Mouse (Mus musculus) layer of hippocampus, adult 11-12 months (tissue): ENCODE results near the gene Unc5c.

Experiments used
- DNase-seq: peaks from one replicate; pipeline ENCODE4 v3.0.0; 2022; ENCODE audit warnings: low spot score

Unc5c gene

GRCm38 (mm10) chr3:141716371-141716770 is 251.4 kb downstream of the Unc5c start:
- no peak for DNase-seq

DNA sequence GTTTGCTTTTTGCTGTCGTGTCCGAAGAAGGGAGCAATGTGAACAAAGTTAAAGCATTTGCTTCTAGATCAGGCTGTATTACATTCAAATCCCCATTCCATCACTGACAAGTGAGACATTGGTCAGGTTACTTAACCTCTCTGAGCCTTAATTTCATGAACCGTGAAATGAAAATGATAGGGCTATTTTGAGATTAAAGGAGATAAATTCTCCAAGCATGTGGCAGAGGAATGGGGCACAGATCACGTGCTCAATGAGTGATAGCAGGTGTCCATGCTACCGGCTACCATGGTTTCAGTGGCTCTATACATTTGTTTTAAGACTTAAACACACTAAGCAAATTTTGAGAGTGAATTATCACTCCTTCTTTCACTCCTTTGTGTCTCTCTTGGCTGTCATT is 254.0 kb downstream of the Unc5c start:
- no peak for DNase-seq

DNA sequence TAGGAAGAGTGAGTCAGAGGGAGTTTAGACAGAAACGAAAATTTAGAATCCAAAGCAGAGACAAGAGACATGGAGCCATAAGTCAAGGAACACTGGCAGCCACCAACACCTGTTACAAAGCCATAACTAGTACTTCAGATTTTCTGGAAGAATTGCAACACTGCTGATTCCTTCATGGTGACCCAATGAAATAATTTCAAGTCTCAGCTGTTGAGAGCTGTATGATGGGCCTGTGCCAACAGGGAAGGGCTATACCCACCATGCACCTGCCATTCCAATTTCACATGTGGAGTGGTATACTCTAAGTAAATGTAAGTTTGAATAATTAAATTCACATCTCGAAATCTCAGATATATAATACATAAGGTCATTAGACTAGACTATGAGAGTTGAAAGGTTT is 259.5 kb downstream of the Unc5c start:
- no peak for DNase-seq

DNA sequence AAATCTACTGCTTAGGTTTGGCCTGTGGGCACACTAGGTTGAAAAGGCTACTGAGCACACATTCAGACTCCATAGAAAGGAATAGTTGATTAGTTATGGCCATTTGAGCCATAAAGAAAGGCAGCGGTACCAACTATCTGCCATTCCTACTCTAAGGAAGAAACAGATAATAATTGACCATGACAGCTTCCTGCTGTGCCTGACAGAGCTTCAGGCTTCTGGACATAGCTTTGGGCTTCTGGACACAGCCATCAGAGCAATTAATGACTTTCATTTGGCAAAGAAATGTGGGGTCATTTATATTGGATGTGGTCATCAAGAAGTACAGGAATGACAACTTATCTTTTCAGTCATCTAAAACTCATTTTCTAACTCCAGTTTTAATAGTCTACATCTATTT is 260.4 kb downstream of the Unc5c start:
- no peak for DNase-seq

GRCm38 (mm10) chr3:141733844-141734243 is 268.8 kb downstream of the Unc5c start:
- DNase-seq = no peak

DNA sequence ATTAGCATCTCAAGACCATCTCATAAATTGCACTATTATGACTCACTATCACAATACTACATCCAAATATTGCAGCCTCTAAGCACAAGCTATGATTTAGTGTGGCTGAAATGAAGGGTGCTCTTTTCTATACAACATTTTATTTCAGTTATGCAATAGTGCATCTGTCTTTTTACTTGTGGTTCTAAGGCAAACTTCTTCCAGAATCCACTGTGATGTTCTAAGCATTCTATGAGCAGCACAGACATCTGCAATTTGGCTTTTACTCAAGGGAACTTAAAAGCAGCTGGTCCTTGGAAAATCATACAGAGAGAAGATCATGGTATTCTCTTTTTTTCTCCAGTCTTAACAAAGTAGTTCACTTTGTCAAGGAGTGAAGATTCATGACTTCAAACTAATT is 270.3 kb downstream of the Unc5c start:
- DNase-seq = no peak

GRCm38 (mm10) chr3:141745322-141745721 is 280.3 kb downstream of the Unc5c start:
- no peak for DNase-seq

DNA sequence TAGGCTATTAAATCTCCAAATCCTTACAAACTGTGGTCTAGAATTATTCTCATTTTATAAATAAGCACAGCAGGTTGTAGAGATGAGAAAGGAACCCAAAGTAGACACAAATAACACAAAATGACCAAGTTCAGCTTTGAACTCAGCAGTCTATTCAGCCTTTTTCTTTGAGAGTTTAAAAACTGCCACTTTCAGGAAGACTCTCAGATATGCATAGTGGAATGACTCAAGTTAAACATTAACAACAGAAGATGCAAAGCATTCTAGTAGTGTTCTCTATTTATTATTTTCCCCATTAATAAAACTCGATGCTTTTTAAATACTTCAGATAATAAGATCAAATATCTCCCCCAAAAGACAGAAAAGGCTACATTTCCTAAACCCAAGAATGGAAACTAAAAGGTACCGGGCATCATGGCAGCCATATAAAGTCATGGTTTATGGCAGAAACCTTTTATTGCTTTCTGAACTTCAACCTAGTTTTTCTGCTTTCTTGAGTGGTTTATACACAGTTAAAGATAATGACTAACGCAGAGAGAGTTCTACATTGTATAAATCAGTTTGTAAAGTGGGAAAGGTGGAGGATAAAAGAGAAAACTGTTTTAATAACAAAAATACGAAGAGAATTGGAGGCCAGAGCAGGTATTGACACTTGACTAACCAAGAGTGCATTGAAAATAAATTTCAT is 283.8 kb downstream of the Unc5c start:
- no peak for DNase-seq

- DNase-seq = no peak
Observed at GRCm38 (mm10) chr3:141752172-141752571, 287.2 kb downstream of the Unc5c start.

GRCm38 (mm10) chr3:141757259-141757658 is 292.2 kb downstream of the Unc5c start:
- DNase-seq = no peak

DNA sequence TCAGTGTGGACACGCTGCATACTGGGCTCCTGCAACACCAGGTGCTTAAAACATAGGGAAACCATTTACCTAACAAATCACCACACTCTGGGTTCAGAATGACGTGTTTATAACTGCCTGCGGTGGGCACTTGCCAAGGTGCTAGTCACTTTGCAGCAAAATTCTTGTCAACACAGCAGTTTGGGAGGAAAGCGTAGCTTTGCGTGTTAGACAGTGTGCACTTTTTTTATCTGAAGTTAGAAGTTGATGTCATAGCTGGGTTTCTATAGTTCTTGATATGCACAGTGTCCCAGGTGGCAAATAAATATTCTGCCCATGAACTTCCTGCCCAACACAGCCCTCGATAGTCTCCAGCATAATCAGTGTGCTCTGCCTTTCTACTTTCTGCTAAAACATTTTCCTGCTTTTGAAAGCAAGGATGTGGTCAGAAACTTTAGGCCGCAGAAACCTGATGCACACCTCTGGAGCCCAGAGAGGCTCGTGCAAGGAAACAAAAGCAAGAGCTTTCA is 313.4 kb downstream of the Unc5c start:
- DNase-seq = no peak

DNA sequence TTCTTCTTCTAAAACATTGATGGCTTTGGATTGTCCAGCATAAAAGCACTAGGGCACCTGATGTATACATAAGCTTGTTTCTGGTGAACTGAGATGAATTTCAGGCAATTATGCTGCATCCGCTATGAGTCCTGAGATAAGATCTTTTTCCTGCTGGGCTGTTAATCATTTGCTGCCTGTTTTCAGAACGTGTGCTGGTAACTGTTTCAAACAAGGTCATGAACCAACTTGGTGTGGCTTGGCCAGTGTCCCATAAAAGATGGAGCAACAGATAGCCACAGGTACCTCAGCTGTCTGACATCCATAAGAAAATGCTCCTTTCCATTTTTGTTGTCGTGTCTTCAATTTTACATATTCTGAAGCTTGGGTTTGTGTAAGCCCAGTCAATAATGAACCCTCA is 314.2 kb downstream of the Unc5c start:
- DNase-seq = no peak

- DNase-seq = no peak
Observed at GRCm38 (mm10) chr3:141782553-141782952, 317.5 kb downstream of the Unc5c start.

DNA sequence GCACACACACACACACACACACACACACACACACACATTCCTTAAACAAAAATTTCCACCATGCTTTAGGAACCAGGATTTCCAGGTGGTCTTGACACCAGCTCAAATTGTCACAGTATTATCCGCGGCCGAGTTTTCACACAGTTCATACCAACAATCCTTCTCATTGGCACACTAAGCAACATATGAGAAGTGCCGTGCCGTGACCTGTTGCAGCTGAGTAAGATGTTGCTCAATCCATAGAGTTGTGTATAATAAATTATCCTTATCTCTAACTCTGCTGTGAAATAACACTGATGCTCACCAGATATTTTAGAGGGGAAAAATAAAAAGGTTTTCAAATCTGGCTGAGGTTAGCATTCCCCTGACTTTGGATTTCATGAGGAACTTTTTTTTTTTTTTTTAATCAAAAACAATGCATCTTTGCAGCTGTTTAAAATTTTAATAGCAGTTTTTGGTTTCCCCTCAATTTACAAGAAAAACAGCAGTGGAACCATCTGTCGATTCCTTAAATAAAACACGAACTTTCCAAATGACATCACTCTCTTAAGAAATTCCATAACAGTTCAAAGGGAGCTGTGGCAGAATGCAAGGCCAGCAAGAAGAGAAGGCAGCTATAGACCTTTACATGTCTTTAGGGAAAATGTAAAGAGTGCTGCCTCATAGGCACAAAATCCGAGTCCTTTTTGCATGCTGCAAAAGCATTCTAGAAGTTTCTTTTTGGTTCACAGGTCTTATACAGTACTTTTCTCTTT is 326.2 kb downstream of the Unc5c start:
- no peak for DNase-seq

- no peak for DNase-seq
Observed at GRCm38 (mm10) chr3:141792106-141792505, 327.1 kb downstream of the Unc5c start.

GRCm38 (mm10) chr3:141793755-141794154 is 328.7 kb downstream of the Unc5c start:
- DNase-seq = no peak

DNA sequence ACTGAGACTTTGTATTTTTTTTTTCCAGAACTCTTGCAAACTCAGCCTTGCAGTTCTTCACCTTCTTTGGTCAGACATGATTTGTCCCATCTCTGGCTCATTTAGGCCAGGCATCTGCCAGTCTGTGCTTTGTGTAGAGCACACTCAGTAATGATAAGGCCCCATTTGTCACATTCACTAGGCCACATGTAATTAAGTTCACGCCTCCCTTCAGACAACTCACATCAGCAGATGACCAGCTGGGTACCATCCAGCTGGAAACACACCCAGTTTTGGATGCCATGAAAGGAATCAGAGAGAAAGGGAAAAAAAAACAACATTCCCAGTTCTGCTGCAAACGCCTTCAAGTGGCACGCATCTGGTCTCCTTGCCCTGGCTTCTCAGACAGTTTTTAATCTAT is 329.4 kb downstream of the Unc5c start:
- DNase-seq = peak; percentile 27

- no peak for DNase-seq
Observed at GRCm38 (mm10) chr3:141797372-141797771, 332.4 kb downstream of the Unc5c start.

- no peak for DNase-seq
Observed at GRCm38 (mm10) chr3:141797789-141798188, 332.8 kb downstream of the Unc5c start.

- DNase-seq = no peak
Observed at GRCm38 (mm10) chr3:141804133-141804532, 339.1 kb downstream of the Unc5c start.

DNA sequence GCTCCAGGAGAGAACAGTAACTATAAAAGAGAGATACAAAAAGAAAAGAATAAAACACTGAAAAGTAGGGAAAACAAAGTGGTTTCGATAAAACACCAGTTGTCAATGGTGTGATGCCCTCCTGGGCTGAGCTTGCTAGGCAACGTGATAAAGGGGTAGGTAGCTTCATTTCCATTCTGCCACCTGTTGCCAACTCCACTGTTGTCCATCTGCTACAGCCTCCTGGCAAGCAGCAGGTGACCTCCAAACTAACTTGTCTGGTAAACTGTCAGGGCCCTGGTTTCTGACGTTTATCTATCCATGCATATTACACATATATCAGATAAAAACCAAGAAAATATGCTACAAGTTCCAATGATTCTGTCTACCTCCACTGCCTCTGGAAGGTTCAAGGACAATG is 344.6 kb downstream of the Unc5c start:
- no peak for DNase-seq

GRCm38 (mm10) chr3:141810944-141811343 is 345.9 kb downstream of the Unc5c start:
- DNase-seq = no peak

GRCm38 (mm10) chr3:141811348-141811747 is 346.3 kb downstream of the Unc5c start:
- no peak for DNase-seq

DNA sequence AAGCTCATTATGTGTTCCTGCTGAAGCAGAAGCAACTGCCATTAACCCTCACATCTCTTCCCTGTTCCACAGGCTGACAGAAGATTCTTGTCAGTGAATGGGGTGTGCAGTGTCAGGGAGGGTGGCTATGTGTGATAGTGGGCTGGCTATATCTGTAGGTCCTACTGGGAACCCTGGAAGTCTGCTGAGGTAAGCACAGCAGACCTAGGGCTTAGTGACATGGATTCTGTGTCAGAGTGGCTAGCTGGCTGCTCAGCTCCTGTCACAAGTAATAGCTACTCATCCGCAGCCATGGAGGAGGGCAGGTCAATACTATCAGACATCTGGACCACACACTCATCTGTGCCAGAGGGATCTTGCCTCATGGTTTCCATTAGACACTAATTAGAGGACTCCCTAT is 349.8 kb downstream of the Unc5c start:
- no peak for DNase-seq
